Mouse (Mus musculus) liver, postnatal 0 days (tissue): ENCODE measurements around the gene Spib. TPM values are rescaled to one million over a fixed set of nuclear protein-coding genes. Genes with fewer than 3 reads are reported as not detected.

Experiments used
- ATAC-seq: fragments of 200-750 bp; cut with Nextera tagmentation; 2 replicates; pipeline ENCODE4 v1.8.0; 2017; ENCODE audit warnings: mild to moderate bottlenecking, moderate library complexity
- DNase-seq: peaks from one replicate; pipeline ENCODE4 v3.0.0-alpha.2; 2016
- H3K27ac ChIP-seq: fragments of 300-500 bp; sonication (generic); 2 replicates; pipeline ENCODE4 v1.5.1; 2014; ENCODE audit warnings: antibody characterized with exemption, moderate library complexity, mild to moderate bottlenecking, low read depth
- H3K27me3 ChIP-seq: fragments of 300-500 bp; sonication (generic); 2 replicates; pipeline ENCODE4 v1.6.1; 2014; ENCODE audit warnings: low read length, control low read depth, mixed read lengths; ENCODE audit not compliant: insufficient read depth
- H3K36me3 ChIP-seq: fragments of 300-500 bp; sonication (generic); replicated peaks from 2 replicates; pipeline ENCODE4 v1.6.1; 2014; ENCODE audit warnings: mild to moderate bottlenecking, control low read depth, low read length, moderate library complexity, mixed read lengths; ENCODE audit not compliant: insufficient read depth
- H3K4me1 ChIP-seq: fragments of 300-500 bp; sonication (generic); 2 replicates; pipeline ENCODE4 v1.6.1; 2014; ENCODE audit warnings: antibody characterized with exemption, mild to moderate bottlenecking, control low read depth; ENCODE audit not compliant: insufficient read depth
- H3K4me2 ChIP-seq: fragments of 300-500 bp; sonication (generic); 2 replicates; pipeline ENCODE4 v1.6.1; 2014; ENCODE audit warnings: low read depth, mild to moderate bottlenecking, low read length, moderate library complexity, mixed read lengths
- H3K4me3 ChIP-seq: fragments of 300-500 bp; sonication (generic); 2 replicates; pipeline ENCODE4 v1.5.1; 2014; ENCODE audit warnings: low read depth, low read length
- H3K9ac ChIP-seq: fragments of 300-500 bp; sonication (generic); replicated peaks from 2 replicates; pipeline ENCODE4 v1.6.1; 2014; ENCODE audit warnings: mild to moderate bottlenecking, moderate library complexity
- H3K9me3 ChIP-seq: fragments of 300-500 bp; sonication (generic); 2 replicates; pipeline ENCODE4 v1.6.1; 2016; ENCODE audit warnings: mild to moderate bottlenecking, control low read depth, low read length, mixed read lengths
- CTCF ChIP-seq: sonication (generic); IDR thresholded peaks from 2 replicates; pipeline ENCODE4 v1.5.1; 2016; ENCODE audit warnings: antibody characterized with exemption, low read depth
- EP300 ChIP-seq: IDR thresholded peaks from 2 replicates; pipeline ENCODE4 v1.6.1; 2016; ENCODE audit warnings: antibody characterized with exemption, low read depth, mild to moderate bottlenecking
- WGBS: fragments of 180-500 bp; shearing (Covaris S2); extraction: QIAGEN DNeasy Blood & Tissue Kit; methylation state at CpG from one replicate; pipeline ENCODE4 v1.1.7; 2014; ENCODE audit not compliant: insufficient replicate concordance; 5-methylcytosine and 5-hydroxymethylcytosine counted together
- polyA plus RNA-seq: library from polyadenylated mRNA; unstranded; fragments of >200 nt; fragmentation: Nextera tagmentation; extraction: Ambion mirVana; gene quantifications from 2 replicates; pipeline ENCODE4 v1.2.1, GENCODE M21; 2015

The Spib gene
- polyA plus RNA-seq, 1 experiment from 2014 or later, result 9.5 TPM

- no peaks in the 10 kb centered on the region for H3K27me3 ChIP-seq
- peak within 1 kb of the TSS; percentile 70 for H3K9ac ChIP-seq
- peak within 1 kb of the TSS; percentile 95 for H3K27ac ChIP-seq
- peak within 1 kb of the TSS; percentile 81 for H3K4me2 ChIP-seq
- ATAC-seq (peak; percentile 96), DNase-seq (peak; percentile 97)
- H3K4me3 ChIP-seq, result peak within 1 kb of the TSS; percentile 60
- H3K36me3 ChIP-seq, result peaks cover 17% of the 10 kb centered on the region
- H3K9me3 ChIP-seq, result no peaks in the 10 kb centered on the region
- WGBS, result under 1% methylated on average over 58 of the region's 58 CpGs
- peaks cover 24% of the 10 kb centered on the region for H3K4me1 ChIP-seq
- TF ChIP-seq CTCF, result peak; percentile 21; the same call in 1 of the 2 replicates
- no peak; the same call in 1 of the 2 replicates for TF ChIP-seq EP300
Observed at GRCm38 (mm10) chr7:44495992-44496770, 35.7 kb downstream of the Spib start, which contains the start of the genes Emc10 and Fam71e1. Gene Emc10 (minus strand): TSS chr7:44496529. Gene Fam71e1 (plus strand): TSS chr7:44496581.

DNA sequence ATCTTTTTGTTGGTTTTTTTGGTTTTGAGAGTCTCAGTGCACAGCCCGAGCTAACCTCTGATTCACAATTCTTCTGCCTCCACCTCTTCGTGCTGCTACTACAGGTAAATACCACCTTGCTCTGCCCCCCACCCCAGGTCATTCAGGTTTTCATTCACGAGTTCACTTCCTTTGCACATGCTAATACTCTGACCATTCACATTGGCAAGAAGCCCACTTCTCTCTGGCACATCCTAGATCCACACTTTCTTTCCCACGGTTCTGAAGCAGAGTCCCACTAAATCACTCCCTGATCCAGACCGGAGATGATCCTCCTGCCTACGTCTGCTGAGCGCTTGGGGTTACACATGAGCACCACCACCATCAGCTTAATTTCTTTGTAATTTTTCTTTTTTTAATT, 36.8 kb downstream of the Spib start:
- H3K9ac ChIP-seq, result peak overlapping the region; percentile 70
- peaks cover 24% of the 10 kb centered on the region for H3K4me1 ChIP-seq
- H3K27me3 ChIP-seq, result no peaks in the 10 kb centered on the region
- ATAC-seq (no peak), DNase-seq (peak; percentile 11)
- WGBS, result 80% methylated on average over 7 of the region's 7 CpGs
- no peaks in the 10 kb centered on the region for H3K9me3 ChIP-seq
- H3K4me2 ChIP-seq, result peak overlapping the region; percentile 81
- TF ChIP-seq EP300, result no peak
- TF ChIP-seq CTCF, result no peak
- H3K27ac ChIP-seq, result no peak overlapping the region
- peaks cover 25% of the 10 kb centered on the region for H3K36me3 ChIP-seq
- H3K4me3 ChIP-seq, result peak overlapping the region; percentile 60

DNA sequence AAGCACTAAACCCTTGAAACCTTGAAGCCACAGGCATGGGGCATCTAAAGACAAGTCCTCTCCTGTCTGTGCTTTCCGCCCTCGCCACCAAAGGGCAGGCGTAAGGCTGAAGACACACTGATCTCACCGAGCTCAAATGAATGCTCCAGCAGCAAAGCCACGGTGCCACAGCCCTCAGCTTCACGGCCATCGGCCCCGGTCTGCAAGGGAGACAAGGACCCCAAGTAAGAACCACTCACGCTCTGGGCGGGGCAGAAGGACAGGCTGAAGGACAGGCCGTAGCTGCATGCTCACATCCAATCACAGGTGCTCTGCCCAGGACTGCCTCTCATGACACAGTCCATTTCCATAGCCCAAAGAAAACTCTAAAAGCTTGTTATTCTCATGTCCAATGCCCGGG, 37.2 kb downstream of the Spib start:
- Histone ChIP-seq H3K9me3 (no peaks in the 10 kb centered on the region), H3K4me1 (peaks cover 24% of the 10 kb centered on the region), H3K36me3 (peaks cover 25% of the 10 kb centered on the region), H3K9ac (no peak overlapping the region), H3K4me2 (0 out of 2 replicates have a peak overlapping the region, but pooled peaks have one; percentile 81), H3K27ac (no peak overlapping the region), H3K27me3 (no peaks in the 10 kb centered on the region), H3K4me3 (no peak overlapping the region)
- DNase-seq, result peak; percentile 14
- ATAC-seq, result no peak
- WGBS, result 86% methylated on average over 12 of the region's 12 CpGs
- TF ChIP-seq CTCF (no peak), EP300 (no peak)

GRCm38 (mm10) chr7:44492166-44492826, 39.6 kb downstream of the Spib start:
- WGBS, result 89% methylated on average over 21 of the region's 21 CpGs
- H3K9me3 ChIP-seq, result no peaks in the 10 kb centered on the region
- H3K4me2 ChIP-seq, result no peak overlapping the region
- H3K9ac ChIP-seq, result no peak overlapping the region
- H3K36me3 ChIP-seq, result peaks cover 26% of the 10 kb centered on the region
- H3K27me3 ChIP-seq, result no peaks in the 10 kb centered on the region
- no peak overlapping the region for H3K27ac ChIP-seq
- H3K4me3 ChIP-seq, result no peak overlapping the region
- TF ChIP-seq CTCF, result no peak
- no peak for TF ChIP-seq EP300
- ATAC-seq (no peak), DNase-seq (peak; percentile 13)
- H3K4me1 ChIP-seq, result peaks cover 20% of the 10 kb centered on the region

DNA sequence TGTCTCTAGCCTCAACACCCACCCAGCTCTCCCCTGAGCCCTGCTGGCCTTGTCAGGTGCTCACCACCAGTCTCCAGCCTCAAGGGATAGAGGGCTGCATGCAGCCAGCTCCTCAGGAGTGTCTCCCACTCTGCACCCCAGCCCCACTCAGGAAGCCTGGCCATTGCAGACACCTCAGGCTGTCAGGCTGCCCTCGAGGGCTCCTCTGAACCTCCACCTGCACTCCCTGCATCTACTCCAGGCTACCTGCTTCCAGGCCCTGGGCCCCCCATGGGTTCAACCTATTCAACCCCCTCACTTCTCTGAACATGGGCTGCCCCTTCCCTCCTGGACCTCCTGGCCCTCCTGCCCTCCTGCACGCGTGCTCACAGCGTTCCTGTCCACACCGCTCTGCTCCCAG, 40.5 kb downstream of the Spib start:
- peaks cover 26% of the 10 kb centered on the region for H3K36me3 ChIP-seq
- peaks cover 12% of the 10 kb centered on the region for H3K4me1 ChIP-seq
- no peak overlapping the region for H3K4me3 ChIP-seq
- H3K9ac ChIP-seq, result no peak overlapping the region
- 97% methylated on average over 5 of the region's 5 CpGs for WGBS
- H3K27me3 ChIP-seq, result no peaks in the 10 kb centered on the region
- H3K4me2 ChIP-seq, result no peak overlapping the region
- no peak for TF ChIP-seq EP300
- TF ChIP-seq CTCF, result no peak
- H3K9me3 ChIP-seq, result no peaks in the 10 kb centered on the region
- no peak overlapping the region for H3K27ac ChIP-seq
- DNase-seq (peak; percentile 14), ATAC-seq (no peak)

DNA sequence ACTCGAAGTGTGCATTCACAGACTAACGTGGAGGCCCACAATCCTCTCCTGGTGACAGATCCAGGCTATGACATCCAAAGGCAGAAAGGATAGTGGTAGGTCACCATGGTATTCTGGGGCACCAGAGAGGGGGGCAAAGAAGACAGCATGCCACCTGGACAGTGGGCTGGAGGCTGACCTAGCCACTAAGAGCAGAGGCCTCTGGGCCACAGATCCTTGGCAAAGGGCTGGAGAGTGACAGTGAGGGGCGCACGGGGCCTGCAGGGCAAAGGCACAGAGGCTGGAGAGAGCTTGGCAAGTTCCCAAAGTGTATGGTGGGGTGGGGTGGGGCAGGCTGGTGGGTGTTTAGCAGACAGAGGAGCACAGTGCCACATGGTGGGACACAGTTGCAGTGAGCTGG, 41.6 kb downstream of the Spib start:
- 73% methylated on average over 4 of the region's 4 CpGs for WGBS
- Histone ChIP-seq H3K4me1 (peaks cover 6% of the 10 kb centered on the region), H3K27me3 (no peaks in the 10 kb centered on the region), H3K36me3 (peaks cover 26% of the 10 kb centered on the region), H3K9ac (no peak overlapping the region), H3K4me3 (no peak overlapping the region), H3K9me3 (no peaks in the 10 kb centered on the region), H3K4me2 (no peak overlapping the region), H3K27ac (no peak overlapping the region)
- peak; percentile 12 for DNase-seq
- no peak for ATAC-seq
- TF ChIP-seq CTCF (no peak), EP300 (no peak)
